Mouse (Mus musculus) thymus, adult 2 months (tissue): ENCODE results near the gene Micall1. TPM values are rescaled to one million over a fixed set of nuclear protein-coding genes. Genes with fewer than 3 reads are reported as not detected.
A peak's percentile ranks its signal among the peaks of the same experiment; 100 is the strongest.

Experiments
- DNase-seq: peaks from one replicate; pipeline ENCODE4 v3.0.0; 2021
- H3K27ac ChIP-seq: fragments of 200-500 bp; 2 replicates; pipeline ENCODE4 v1.5.1; 2012; ENCODE audit warnings: low read length, control low read depth; ENCODE audit not compliant: control insufficient read depth, insufficient read depth
- H3K27me3 ChIP-seq: fragments of 200-500 bp; 2 replicates; pipeline ENCODE4 v1.6.1; 2012; ENCODE audit warnings: mild to moderate bottlenecking, low read length, moderate library complexity, mixed read lengths; ENCODE audit not compliant: control insufficient read depth, insufficient read depth
- H3K36me3 ChIP-seq: fragments of 200-500 bp; 2 replicates; pipeline ENCODE4 v1.6.1; 2012; ENCODE audit warnings: mild to moderate bottlenecking, low read length, moderate library complexity; ENCODE audit not compliant: control insufficient read depth, insufficient read depth
- H3K4me1 ChIP-seq: fragments of 200-500 bp; replicated peaks from 2 replicates; pipeline ENCODE4 v1.6.1; 2012; ENCODE audit warnings: low read length; ENCODE audit not compliant: control insufficient read depth, insufficient read depth
- H3K4me3 ChIP-seq: fragments of 200-500 bp; 2 replicates; pipeline ENCODE4 v1.5.1; 2012; ENCODE audit warnings: mild to moderate bottlenecking, low read length, control low read depth, moderate library complexity; ENCODE audit not compliant: control insufficient read depth, insufficient read depth
- CTCF ChIP-seq: fragments of 200-500 bp; IDR thresholded peaks from 2 replicates; pipeline ENCODE4 v1.5.1; 2012; ENCODE audit warnings: mild to moderate bottlenecking, control low read depth, low read length, moderate library complexity, borderline replicate concordance; ENCODE audit not compliant: control insufficient read depth, poor library complexity, insufficient read depth; ENCODE audit errors: extremely low read depth
- POLR2A ChIP-seq: fragments of 200-500 bp; IDR thresholded peaks from 2 replicates; pipeline ENCODE4 v1.6.1; 2012; ENCODE audit warnings: mild to moderate bottlenecking, low read length, control low read depth, moderate library complexity; ENCODE audit not compliant: control insufficient read depth, poor library complexity, insufficient read depth; ENCODE audit errors: extremely low read depth
- WGBS: fragments of 180-500 bp; shearing (Covaris S2); methylation state at CpG from one replicate; pipeline ENCODE4 v1.1.7; 2018; 5-methylcytosine and 5-hydroxymethylcytosine counted together
- polyA plus RNA-seq: library from polyadenylated mRNA; depleted of rRNA; stranded (reverse); fragments of >200 nt; gene quantifications from 2 replicates; pipeline ENCODE4 v1.2.3, GENCODE M21; 2012

The Micall1 gene
- polyA plus RNA-seq, 1 experiment: 47.3 TPM

DNA sequence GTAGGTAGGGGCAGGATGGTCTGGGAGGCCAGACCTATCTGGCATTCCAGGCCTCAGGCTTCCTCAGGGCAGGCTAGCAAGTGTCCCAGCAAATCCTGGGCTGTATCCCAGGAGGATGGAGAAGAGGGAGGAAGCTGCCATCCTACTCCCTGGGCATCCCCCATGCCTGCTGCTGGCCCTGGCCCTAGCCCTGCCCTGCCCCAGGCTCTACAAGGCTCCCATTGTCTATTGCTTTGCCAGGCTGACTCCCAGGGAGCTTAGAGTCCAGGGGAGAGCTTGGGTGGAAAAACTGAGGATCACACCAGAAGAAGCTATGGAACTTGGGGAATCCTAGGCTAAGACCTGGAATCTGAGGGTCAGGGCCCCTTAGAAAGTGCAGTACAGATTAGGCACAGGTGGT, 7.2 kb upstream of the Micall1 start:
- no peaks in the 10 kb centered on the region for H3K4me1 ChIP-seq
- no peak overlapping the region for H3K4me3 ChIP-seq
- DNase-seq: no peak
- no peak overlapping the region for H3K27ac ChIP-seq
- H3K27me3 ChIP-seq: no peaks in the 10 kb centered on the region
- no peaks in the 10 kb centered on the region for H3K36me3 ChIP-seq
- TF ChIP-seq POLR2A (no peak), CTCF (no peak)

GRCm38 (mm10) chr15:79103264-79103663, 5.4 kb upstream of the Micall1 start:
- H3K36me3 ChIP-seq: no peaks in the 10 kb centered on the region
- WGBS: 92% methylated on average over 10 of the region's 10 CpGs
- H3K27ac ChIP-seq: no peak overlapping the region
- DNase-seq: no peak
- 0 out of 2 replicates have a peak, but pooled peaks cover under 1% of the 10 kb centered on the region for H3K4me1 ChIP-seq
- TF ChIP-seq CTCF (no peak), POLR2A (no peak)
- no peaks in the 10 kb centered on the region for H3K27me3 ChIP-seq
- H3K4me3 ChIP-seq: no peak overlapping the region

DNA sequence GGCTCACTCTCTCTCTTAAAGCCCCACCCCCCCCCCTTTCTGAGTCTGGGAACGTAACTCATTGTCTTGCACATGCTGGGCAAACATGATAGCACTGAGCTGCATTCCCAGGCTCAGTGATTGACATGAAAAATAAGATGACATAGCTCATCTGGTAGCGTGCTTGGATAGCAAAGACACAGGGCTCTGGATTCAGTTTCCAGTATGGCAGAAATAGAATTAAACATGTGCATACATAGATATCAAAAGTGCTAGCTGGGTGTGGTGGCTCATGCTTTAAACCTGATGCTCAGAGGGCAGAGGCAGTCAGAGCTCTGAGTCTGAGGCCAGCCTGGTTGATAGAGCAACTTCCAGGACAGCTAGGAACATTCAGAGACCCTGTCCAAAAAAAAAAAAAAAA, 2.9 kb upstream of the Micall1 start:
- Histone ChIP-seq H3K27ac (no peak overlapping the region), H3K36me3 (no peaks in the 10 kb centered on the region), H3K27me3 (no peaks in the 10 kb centered on the region), H3K4me1 (peaks cover 14% of the 10 kb centered on the region), H3K4me3 (no peak overlapping the region)
- 89% methylated on average over 2 of the region's 2 CpGs for WGBS
- no peak for DNase-seq
- TF ChIP-seq CTCF (no peak), POLR2A (no peak)

- TF ChIP-seq CTCF (no peak), POLR2A (no peak)
- H3K4me3 ChIP-seq: no peak overlapping the region
- no peaks in the 10 kb centered on the region for H3K36me3 ChIP-seq
- DNase-seq: no peak
- no peaks in the 10 kb centered on the region for H3K27me3 ChIP-seq
- H3K4me1 ChIP-seq: peaks cover 20% of the 10 kb centered on the region
- 69% methylated on average over 7 of the region's 7 CpGs for WGBS
- no peak overlapping the region for H3K27ac ChIP-seq
Observed at GRCm38 (mm10) chr15:79107966-79108365, 732 bp upstream of the Micall1 start.

GRCm38 (mm10) chr15:79109321-79109934, 730 bp downstream of the Micall1 start:
- WGBS: under 1% methylated on average over 46 of the region's 46 CpGs
- no peaks in the 10 kb centered on the region for H3K27me3 ChIP-seq
- DNase-seq: peak; percentile 48
- no peak for TF ChIP-seq CTCF
- no peak for TF ChIP-seq POLR2A
- H3K27ac ChIP-seq: no peak overlapping the region
- peaks cover 22% of the 10 kb centered on the region for H3K4me1 ChIP-seq
- no peaks in the 10 kb centered on the region for H3K36me3 ChIP-seq
- H3K4me3 ChIP-seq: peak overlapping the region; percentile 97

- 27% methylated on average over 9 of the region's 9 CpGs for WGBS
Observed at GRCm38 (mm10) chr15:79110031-79110430, 1.3 kb downstream of the Micall1 start.

DNA sequence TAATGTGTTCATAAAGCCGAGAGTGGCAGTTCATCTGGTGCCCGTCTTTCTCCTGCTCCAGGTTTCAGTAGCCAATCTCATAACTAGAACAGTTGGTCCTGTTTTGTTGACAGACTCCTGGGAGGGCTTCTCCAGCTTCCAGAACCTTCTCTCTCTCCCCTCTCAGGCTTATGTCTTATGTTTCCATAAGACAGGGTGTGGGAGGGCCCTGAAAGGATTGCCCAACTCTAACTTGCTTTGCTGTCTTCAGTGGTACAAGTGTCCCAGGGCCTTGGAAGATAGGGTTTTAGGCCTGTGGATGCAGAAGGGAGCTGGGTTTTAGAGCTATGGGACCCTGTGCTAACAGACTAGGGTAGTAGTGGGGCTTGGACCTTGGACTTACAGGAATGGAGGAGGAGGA, 1.8 kb downstream of the Micall1 start:
- no peak overlapping the region for H3K4me3 ChIP-seq
- peaks cover 33% of the 10 kb centered on the region for H3K4me1 ChIP-seq
- DNase-seq: no peak
- H3K27ac ChIP-seq: no peak overlapping the region
- 93% methylated on average over 2 of the region's 2 CpGs for WGBS
- no peaks in the 10 kb centered on the region for H3K36me3 ChIP-seq
- TF ChIP-seq POLR2A (no peak), CTCF (no peak)
- no peaks in the 10 kb centered on the region for H3K27me3 ChIP-seq

More at GRCm38 (mm10) chr15:79110031-79110430, 1.3 kb downstream of the Micall1 start:
- H3K4me1 ChIP-seq: peaks cover 28% of the 10 kb centered on the region
- H3K27ac ChIP-seq: no peak overlapping the region
- TF ChIP-seq POLR2A (no peak), CTCF (no peak)
- DNase-seq: no peak
- no peaks in the 10 kb centered on the region for H3K36me3 ChIP-seq
- no peaks in the 10 kb centered on the region for H3K27me3 ChIP-seq
- H3K4me3 ChIP-seq: no peak overlapping the region

DNA sequence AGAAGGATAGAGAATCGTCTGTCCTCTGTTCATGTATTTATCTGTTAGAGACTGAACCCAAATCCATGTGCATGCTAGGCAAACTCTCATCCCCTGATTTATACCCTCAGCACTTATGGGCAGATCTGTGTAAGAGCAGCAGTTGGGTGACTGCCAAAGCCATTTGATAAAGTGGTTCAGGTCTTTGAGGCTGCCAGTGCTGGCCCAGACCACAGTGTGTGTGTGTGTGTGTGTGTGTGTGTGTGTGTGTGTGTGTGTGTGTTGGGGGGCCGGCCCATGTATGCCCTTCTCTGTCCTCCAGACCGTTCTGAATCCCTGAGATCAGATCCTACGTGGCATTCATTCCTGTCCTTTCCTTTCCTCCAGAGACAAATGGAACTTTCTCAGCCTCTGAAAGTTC, 3.1 kb downstream of the Micall1 start:
- 87% methylated on average over 4 of the region's 4 CpGs for WGBS
- no peak overlapping the region for H3K27ac ChIP-seq
- no peak for DNase-seq

More for the DNA sequence above, 3.1 kb downstream of the Micall1 start:
- Histone ChIP-seq H3K36me3 (no peaks in the 10 kb centered on the region), H3K27me3 (no peaks in the 10 kb centered on the region), H3K4me1 (peaks cover 36% of the 10 kb centered on the region), H3K4me3 (no peak overlapping the region)
- TF ChIP-seq POLR2A: no peak
- TF ChIP-seq CTCF: no peak
